Mouse (Mus musculus) lung, adult 2 months (tissue): ENCODE results near the gene Gm20481.
A peak's percentile ranks its signal among the peaks of the same experiment; 100 is the strongest.

Source experiments
- CTCF ChIP-seq: fragments of 200-500 bp; IDR thresholded peaks from 2 replicates; pipeline ENCODE4 v1.5.1; 2011; ENCODE audit warnings: mild to moderate bottlenecking, low read length, control low read depth; ENCODE audit not compliant: insufficient read depth
- POLR2A ChIP-seq: fragments of 200-500 bp; IDR thresholded peaks from 2 replicates; pipeline ENCODE4 v1.6.1; 2011; ENCODE audit warnings: low read depth, mild to moderate bottlenecking, control low read depth, low read length, borderline replicate concordance; ENCODE audit errors: extremely low read depth

GRCm38 (mm10) chr17:34980655-34981054, 10.9 kb downstream of the Gm20481 start:
- TF ChIP-seq POLR2A (no peak), CTCF (peak; percentile 28; the same call in 1 of the 2 replicates)
